Mouse (Mus musculus): ENCODE data around the gene Hdac10.

The Hdac10 gene

DNA sequence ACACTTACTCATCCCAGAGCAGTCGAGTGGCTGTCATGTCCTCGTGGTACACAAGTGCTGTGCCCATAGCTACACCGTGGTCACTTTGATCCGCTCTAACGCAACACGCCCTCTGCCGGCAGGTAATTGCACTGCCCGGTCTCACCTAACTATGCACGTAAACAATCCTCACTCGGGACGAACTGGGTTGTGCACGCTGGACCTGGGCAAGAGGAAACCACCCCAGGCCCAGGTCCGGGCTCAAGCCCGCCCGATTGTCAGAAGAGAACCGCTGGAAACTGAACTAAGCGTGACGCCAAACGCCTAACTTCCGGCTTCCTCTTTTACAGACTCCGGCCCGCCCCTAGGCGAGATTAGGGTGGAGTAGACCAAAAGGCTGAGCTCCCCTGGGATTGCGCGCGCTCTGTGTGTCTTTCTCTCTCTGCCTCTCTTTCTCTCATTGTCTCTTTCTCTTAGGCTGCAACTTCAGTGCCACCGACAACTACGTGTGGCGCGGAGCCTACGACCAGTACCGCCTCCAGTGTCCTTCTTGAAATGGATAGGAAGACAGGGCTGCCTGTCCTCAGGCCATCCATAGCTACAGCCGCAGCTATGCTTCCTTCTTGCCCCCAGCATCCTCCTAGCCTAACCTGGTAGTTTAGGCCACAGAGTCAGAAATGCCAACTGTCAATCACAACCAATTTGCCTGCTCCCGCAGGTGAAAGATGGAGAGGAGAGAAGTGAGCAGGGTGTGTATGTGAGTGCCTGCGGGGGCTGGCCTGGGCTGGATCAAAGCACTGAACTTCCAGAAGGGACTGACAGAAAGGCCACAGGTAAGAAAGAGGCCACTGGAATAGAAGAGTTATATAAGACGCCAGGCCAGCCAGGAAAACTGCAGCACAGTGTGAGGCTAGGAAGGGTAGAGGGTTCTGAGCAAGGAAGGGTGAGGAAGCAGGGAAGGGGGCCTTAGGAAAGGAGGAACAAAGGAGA lies at the start of gene Hdac10:
TSS of gene Hdac10 (minus strand) at position 319 of the 969 bp plus-strand sequence.
- DNase-seq (ENCODE audit: low spot score): peak; percentile 63

- DNase-seq (ENCODE audit: low spot score): no peak
Measured at GRCm38 (mm10) chr15:89177576-89178259, 49.2 kb upstream of the Hdac10 start.

DNA sequence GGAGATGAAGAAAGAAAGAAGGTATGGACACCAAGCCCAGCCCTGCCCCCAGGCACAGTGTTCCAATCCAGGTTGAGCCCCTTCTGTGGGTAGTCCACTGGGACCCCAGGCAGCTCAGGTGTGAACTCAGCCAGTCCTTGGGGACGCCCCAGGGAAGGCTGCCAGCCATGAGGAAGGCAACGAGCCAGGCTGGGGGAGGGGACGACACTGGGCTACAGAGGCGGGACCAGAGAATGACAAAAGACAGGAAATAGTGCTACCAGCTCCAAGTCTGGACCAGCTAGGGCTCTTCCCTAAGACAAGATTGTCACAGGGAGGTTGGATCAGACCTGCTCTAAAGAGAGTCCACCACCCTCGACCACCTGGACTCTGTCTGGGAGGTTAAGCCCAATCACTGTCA lies 48.6 kb upstream of the Hdac10 start:
- DNase-seq (ENCODE audit: low spot score): peak; percentile 70

DNA sequence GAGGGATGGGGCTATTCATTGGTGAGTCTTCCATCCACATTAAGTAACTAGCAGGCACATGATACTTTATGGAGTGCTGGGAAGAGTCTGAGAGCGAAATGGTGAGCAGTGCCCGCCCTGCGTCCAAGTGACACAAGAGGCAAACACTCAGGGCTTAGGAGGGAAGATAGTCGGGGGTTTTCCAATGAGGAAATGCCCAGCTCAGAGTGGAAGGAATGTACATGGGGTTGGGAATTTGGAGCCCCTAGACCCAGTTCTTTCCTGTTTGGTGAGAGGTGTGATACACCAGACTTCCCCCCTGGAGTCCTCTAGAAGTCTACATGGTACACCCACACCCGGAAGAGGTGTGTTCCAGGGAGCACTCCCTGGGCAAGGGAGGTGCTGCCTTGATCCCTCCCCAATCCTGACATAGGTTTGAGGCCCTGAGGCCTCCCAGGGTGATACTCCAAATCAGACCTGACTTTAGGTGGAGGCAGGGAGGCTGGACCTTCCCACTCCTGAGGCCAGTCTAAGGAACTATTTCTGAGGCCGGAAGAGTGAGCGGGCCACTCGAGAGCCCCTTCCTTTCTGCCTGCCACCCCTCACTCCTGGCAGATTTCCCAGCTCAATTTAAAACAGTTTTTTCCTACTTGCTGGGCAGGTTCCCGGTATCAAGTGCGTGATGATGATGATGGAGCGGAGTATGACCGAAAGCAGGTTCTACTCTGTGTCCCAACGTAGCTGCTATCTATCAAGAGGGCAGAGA lies 47.1 kb upstream of the Hdac10 start:
- DNase-seq (ENCODE audit: low spot score): no peak

- DNase-seq (ENCODE audit: low spot score): no peak
Measured at GRCm38 (mm10) chr15:89174889-89175339, 46.4 kb upstream of the Hdac10 start.

- peak; percentile 61 for DNase-seq (ENCODE audit: low spot score)
Measured at GRCm38 (mm10) chr15:89173906-89174214, 45.4 kb upstream of the Hdac10 start.

DNA sequence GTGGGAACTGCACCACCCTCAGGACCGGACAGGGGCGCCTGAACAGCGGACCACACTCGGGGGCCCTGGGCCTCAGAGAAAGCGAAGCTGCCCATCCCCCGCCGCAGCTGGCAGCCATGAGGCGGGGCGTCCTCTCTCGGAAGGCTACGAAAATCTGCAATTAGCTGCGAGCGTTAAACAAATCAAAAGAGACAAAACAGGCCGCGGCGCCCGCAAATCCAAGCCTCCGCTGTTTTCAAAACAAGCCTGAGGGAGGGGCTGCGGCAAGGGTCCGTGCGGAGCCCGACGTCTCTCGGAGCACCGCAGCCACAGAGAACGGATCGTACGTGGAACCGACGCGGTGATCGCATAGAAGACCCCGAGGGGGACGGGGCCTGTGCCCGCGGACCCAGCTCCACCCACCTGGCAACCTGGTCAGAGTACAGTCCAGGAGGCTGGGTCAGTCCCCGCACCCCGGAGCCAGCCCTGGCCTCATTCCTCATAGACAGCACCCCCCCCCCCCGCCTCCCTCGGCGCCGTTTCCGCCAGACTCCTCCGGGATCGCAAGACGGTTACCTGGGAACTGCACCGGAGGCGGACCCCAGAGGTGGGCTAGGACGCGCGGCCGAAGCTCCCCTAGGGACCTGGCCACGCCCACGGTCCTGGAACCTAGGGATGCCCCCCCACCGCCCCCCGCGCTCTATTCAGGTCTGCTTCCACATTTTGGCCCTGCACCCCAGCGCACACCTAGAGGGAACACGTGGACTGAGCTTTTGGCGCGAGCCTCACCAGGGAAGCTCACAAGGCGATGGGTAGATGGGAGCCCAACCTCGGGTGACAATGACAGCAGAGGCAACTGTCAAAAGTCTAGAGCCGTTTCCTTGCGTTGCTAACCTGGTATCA lies 44.8 kb upstream of the Hdac10 start:
- DNase-seq (ENCODE audit: low spot score): no peak

DNA sequence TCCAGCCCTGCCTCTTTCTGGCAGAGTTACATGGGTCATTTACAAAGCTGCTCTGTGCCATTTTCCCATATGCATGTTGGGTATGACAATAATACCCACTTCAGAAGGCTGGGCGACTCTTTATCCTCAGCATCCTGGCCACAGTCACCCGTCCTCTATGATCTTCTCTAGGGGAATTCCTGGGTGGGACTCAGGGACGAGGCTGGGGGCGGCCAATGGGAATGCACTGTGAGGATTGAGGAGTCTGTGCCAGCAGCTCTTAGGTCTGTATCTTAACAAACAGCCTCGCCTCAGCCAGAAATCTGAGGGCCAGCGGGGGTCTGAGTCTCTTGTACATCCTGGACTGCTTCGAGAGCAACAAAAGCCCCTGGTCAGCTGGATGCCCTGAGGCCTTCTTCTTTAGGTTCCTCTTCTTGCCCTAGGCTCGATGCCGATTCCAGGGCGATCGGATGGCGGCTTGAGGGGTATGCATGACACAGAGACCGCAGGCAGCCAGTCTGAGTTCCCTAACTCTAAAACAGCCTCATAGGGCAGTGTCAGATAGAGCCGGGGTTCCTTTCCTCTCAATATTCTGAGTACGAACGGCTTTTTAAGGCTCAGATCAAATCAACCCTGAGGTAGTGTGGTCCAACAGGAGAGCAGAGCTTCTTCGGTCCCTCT lies 43.9 kb upstream of the Hdac10 start:
- DNase-seq (ENCODE audit: low spot score): no peak

GRCm38 (mm10) chr15:89171526-89172051 lies 43.1 kb upstream of the Hdac10 start:
- DNase-seq (ENCODE audit: low spot score): no peak

DNA sequence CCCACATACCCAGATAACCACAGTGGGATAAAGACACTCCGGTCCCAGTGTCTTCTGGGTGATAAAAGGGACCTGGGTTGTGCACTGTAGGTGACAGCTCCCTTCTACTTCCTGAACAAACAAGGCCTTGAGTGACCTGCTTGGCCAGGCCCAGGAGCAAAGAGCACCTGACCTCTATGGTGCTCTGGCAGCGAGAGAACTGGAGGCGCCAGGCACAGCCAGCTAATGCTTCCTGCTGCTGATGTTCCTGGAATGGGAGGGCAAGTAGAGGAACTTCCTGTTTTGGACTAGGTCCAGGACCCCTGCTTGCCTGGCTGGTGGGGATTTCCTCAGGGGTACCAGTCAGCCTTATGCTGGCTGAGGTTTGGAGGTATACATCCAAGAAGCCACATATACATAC lies 41.6 kb upstream of the Hdac10 start:
- no peak for DNase-seq (ENCODE audit: low spot score)

DNA sequence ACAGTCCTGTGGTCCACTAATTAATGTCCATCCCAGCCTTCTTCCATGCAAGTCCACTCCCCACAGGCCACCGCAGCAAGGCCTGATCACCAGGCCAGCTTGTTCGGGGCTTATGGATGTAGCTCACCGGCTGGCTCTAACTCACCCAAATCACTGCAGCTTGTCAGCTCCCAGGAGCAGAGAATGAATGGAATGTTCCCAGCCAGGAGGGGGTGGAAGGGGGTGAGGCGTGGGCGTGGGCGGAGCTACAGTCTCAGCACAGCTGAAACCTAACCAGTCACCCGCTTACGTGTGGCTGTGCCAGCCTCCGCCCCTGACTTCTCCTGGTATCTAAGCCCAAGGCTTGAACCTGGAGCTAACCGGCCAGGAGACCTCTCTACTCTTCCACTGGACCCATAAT lies 40.9 kb upstream of the Hdac10 start:
- DNase-seq (ENCODE audit: low spot score): peak; percentile 71

DNA sequence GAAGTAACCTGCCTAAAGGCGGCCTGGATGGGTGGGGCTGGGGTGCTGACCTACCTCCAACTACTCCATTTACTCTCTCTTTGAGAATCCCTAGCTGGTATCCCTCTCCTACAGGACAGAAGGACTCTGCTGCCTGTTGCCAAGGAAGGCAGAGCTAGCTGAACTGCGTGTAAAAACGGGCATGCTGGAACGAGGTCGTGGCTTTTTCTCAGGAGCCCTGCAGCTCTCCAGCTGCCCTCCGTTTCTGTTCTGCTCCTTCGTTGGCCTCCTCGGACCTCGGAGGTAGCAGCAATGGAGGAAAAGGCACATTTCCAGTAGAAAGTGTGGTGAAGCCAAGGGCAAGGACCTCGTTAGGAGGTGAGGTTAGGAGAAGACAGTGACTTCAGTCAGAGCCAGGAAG lies 40.4 kb upstream of the Hdac10 start:
- DNase-seq (ENCODE audit: low spot score): no peak

DNA sequence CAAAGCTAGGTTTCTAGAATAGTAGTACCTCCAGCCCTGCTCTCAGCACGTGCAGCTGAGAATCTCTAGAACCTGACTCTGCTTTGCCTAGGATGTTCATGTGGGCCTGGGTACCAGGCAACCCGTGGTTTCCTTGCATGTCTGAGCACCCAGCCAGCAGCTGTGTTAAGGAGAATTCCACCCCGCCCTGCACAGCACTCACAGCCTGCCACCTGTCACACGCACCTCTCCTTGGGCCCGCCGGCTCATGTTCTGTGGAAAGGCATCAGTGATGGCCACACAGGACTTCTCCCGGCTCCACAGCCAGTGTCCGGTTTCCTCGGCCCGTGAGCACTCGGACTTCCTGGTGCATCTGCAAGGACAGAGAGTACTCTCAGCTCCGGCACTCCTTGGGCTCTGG lies 37.0 kb upstream of the Hdac10 start:
- DNase-seq (ENCODE audit: low spot score): no peak

- no peak for DNase-seq (ENCODE audit: low spot score)
Measured at GRCm38 (mm10) chr15:89161397-89161796, 32.9 kb upstream of the Hdac10 start.

DNA sequence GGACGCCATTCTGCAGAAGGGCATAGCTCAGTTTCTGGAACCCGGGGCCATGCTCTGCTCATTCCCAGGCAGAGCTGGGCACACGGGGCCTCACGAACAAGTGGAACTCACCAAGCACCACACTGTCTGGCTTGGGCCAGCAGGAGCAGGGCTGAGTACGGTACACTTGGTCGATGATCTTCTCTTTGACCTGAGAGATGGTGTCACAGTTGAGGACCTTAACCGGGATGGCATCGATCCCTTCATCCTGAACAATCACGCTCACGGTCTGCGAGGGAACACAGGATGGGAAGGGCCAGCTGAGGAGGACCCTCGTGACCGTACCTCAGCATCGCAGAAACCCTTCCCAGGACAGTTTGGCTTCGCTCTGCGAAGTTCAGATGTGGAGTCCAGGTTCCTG lies 30.0 kb upstream of the Hdac10 start:
- no peak for DNase-seq (ENCODE audit: low spot score)

DNA sequence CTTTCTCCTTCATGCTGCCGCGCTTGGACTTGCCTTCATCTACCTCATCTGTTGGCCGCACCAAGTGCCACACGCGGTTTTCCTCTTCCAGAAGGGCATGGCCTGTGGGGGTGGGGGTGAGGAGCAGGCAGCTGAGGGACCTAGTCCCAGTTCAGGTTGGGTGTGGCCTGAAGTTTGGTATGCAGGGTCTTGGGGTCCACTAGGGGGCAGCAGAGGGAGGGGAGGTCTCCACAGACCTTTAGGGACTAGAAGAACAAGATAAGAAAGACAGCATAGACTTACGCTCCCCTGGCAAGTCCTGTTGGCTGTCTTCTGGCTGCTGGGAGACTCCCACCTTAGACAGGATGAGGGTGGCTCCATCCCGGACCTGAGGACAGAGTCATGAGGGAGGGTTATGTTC lies 29.5 kb upstream of the Hdac10 start:
- no peak for DNase-seq (ENCODE audit: low spot score)

DNA sequence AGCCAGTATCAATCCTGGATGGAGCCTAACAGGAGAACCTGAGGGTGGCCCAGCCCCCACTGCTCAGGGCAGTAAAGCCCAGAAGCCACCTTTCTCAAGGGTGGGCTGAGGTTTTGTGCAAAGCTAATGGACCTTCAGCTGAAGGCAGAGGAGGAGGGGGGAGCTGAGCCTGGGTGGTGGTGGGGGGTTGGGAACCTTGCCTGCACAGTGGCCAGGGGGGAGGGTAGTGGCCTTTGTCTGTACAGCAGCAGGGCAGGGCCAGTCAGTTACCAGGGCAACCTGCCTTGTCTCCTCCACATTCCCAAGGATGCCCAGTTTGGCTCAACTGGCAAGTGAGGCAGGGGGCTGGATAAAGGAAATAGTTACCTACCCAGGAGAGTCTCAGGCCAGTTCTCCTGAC lies 23.8 kb upstream of the Hdac10 start:
- no peak for DNase-seq (ENCODE audit: low spot score)

GRCm38 (mm10) chr15:89150041-89150390 lies 21.5 kb upstream of the Hdac10 start:
- DNase-seq (ENCODE audit: low spot score): no peak

GRCm38 (mm10) chr15:89149271-89150040 lies 21.0 kb upstream of the Hdac10 start, which contains the start of gene Mapk11:
Mapk11 (minus strand) TSS chr15:89149628.
- DNase-seq (ENCODE audit: low spot score): no peak

All from ovary, adult 18-20 months (tissue).